Mouse (Mus musculus): ENCODE data around the gene Per1. TPM values are rescaled to one million over a fixed set of nuclear protein-coding genes. Genes with fewer than 3 reads are reported as not detected.

Per1 gene
- polyA plus RNA-seq (2012; rRNA removed), result 8.0 and 9.8 TPM in 2 replicates

GRCm38 (mm10) chr11:69094697-69095429 lies at the start of gene Per1:
Gene Per1 (plus strand): TSS chr11:69095217.

GRCm38 (mm10) chr11:69045531-69046394 lies 49.3 kb upstream of the Per1 start, which contains the start of gene Aurkb:
Gene Aurkb (plus strand): TSS chr11:69045647.

DNA sequence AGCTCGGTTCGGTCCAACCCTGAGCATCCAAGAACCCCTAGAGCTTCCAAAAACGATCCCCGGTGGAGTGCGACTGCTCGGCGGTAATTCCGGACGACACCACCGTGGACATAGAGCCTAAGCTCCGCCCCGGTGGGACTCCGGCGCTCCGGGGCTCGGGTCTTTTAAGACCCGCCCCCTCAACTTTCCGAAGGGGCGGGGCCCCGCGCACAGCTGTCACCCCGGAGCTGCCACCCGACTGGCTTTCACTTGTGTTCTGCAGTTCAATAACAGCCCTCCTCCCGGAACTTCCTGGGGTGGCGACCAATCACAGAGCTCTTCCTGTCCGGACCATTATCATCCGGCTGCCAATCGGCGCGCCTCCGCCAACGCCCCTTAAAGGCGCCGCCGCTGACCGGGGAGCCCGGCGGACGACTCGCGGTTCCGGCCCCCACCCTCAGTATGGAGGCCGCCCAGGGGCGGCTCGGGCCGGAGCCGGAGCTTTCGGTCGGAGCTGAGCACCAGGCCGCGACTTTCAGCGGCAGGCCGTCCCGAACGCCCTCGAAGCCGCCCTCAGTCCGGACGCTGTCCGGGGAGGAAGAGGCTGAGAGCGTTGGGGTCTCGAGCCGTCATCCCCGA lies 35.6 kb upstream of the Per1 start, which contains the start of gene Borcs6:
TSS of gene Borcs6 (plus strand) at position 361 of the 618 bp plus-strand sequence.

DNA sequence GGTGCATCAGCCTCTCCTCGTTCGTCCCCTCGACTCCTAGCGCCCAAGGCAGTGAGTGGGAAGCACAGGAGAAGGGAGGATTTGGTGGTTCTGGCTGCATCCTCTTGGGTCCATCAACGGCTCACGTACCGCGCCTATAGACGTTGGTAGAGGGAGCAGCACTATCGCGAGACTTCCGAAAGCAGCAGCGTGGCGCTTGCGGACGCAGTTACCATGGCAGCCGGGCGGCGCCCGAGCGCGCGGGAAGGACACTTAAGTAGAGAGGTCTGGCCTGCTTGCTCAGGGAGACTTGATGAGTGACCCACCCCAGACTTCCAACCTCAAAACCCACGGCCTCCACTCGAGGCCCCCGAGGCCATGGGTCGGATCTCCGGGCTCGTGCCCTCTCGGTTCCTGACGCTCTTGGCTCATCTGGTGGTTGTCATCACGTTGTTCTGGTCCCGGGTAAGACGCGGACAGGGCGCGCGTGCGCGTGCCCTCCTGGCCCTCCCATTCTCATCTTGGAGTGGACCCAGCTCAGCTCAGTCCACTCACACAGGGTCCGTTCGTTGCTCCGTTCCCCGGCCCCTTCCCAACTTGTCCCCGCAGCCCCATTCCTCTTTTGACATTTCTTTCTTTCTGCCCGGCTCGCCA lies 24.3 kb upstream of the Per1 start, which contains the start of gene Tmem107:
TSS of gene Tmem107 (plus strand) at position 217 of the 633 bp plus-strand sequence.

DNA sequence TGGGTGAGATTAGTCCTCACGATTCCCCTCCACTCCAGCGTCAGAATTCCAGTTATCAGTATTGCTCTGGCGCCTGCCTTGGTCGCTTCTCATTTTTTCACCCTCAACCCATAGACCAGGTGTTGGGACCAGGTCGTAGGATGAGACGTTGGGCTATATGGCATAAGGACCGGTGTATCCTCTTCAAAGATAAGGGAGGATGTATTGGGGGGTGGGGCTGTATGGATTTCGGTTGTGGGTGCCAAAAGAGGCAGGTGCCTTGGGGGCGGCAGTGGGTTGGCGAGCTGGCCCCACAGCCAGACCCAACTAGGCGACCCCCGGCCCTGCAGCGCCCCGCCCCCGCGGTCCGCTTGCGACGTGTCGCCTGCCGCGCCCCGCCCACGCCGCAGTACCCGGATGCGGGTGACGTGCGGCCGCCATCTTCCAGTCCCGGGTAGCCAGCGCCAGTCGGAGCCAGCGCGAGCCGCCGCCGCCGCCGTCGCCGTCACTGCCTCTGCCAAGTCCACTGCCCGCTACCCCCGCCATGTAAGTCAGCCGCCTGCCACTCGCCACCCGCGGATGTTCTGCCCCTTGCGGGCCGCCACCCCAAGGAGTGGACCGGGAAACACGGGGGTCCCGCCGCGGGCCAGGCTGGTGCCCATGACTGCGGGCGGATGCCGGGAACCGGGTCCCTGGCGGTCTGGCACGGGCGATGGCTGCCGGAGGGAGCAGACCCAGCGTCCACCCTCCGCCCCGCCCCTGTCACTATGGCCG lies 6.7 kb upstream of the Per1 start, which contains the start of gene Vamp2:
TSS of gene Vamp2 (plus strand) at position 388 of the 753 bp plus-strand sequence.

DNA sequence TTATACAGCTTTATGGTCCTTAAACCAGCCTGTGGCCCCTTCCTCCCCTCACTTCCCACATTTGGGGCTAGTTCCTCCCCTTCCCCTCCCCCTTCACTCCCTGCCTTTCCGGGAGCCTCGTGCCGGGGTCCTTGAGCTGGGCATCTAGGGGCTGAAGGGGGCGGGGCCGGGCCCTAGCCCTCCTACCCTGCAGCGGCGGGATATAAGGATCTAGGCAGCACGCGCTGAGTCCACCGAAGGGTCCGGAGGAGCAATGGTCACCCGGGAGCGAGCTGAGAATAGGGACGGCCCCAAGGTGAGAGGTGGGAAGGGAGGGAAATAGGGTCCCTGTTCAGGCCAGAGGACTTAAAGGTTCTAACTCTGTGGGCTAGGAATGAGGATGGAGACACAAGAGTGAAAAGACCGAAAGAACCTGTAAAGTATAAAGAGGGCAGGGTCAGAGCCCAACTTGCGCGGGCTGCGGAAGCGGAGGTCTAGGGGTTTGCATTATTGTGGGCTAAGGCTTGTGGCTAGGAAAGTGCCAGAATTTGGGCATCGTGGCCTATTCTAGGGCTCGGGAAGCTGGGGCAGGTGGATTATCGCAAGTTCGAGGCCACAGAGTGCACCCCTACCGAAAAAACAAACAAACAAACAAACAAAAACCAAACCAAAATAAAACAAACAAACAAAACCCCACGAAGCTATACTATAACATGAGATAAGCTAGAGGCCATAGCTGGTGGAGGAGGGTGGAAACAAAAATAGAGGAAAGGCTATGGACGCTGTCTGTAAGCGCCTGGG lies 25.4 kb downstream of the Per1 start, which contains the start of gene Hes7:
TSS of gene Hes7 (plus strand) at position 184 of the 780 bp plus-strand sequence.

DNA sequence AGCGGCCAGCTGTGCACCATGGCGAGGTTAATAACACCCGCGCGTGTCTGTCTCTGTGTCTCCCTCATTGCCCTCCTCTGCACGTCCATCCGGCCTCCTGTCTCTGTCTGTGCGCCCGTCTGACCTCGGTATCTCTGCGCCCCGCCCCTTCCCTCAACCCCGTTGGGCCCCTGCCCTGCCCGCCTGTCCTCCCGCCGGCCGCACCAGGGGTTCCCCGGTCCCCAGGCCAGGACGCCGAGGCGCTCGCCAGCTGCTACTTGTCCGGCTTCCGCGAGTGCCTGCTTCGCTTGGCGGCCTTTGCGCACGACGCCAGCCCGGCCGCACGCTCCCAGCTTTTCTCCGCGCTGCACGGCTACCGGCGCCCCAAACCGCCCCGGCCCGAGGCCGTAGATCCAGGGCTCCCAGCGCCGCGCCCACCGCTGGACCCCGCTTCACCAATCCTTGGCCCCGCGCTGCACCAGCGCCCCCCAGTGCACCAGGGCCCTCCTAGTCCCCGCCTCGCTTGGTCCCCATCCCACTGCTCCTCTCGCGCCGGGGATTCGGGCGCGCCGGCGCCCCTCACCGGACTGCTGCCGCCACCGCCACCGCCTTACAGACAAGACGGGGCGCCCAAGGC lies 27.4 kb downstream of the Per1 start, which contains the start of gene 9130213A22Rik:
TSS of gene 9130213A22Rik (minus strand) at position 254 of the 616 bp plus-strand sequence.

DNA sequence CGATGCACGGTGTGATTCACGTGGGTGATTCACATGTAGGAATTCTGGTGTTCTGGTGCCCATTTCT lies 30.7 kb downstream of the Per1 start, which contains the start of gene Aloxe3:
TSS of gene Aloxe3 (plus strand) at position 45 of the 67 bp plus-strand sequence.

GRCm38 (mm10) chr11:69156800-69157199 lies 61.8 kb downstream of the Per1 start, which contains the start of gene Alox12b:
Gene Alox12b (plus strand): TSS chr11:69156989.

Other genes with a start within 250 kb of the Per1 start
- 35.3 and 44.4 TPM in 2 replicates for gene Ndel1, start 223.4 kb upstream of the Per1 start, polyA plus RNA-seq (2012; rRNA removed)
- gene Rnf222, start 206.7 kb upstream of the Per1 start, polyA plus RNA-seq (2012; rRNA removed), result 0.01 and 0.07 TPM in 2 replicates
- 3,101 and 4,088 TPM in 2 replicates for gene Rpl26, start 193.6 kb upstream of the Per1 start, polyA plus RNA-seq (2012; rRNA removed)
- gene Odf4, start 168.1 kb upstream of the Per1 start, polyA plus RNA-seq (2012; rRNA removed), result 0.53 and 0.83 TPM in 2 replicates
- gene Arhgef15, start 137.7 kb upstream of the Per1 start, polyA plus RNA-seq (2012; rRNA removed), result 10.0 and 11.0 TPM in 2 replicates
- 1.1 and 2.1 TPM in 2 replicates for gene Slc25a35, start 127.1 kb upstream of the Per1 start, polyA plus RNA-seq (2012; rRNA removed)
- 30.4 and 44.3 TPM in 2 replicates for gene Rangrf, start 120.0 kb upstream of the Per1 start, polyA plus RNA-seq (2012; rRNA removed)
- 37.7 and 41.5 TPM in 2 replicates for gene Pfas, start 86.8 kb upstream of the Per1 start, polyA plus RNA-seq (2012; rRNA removed)
- gene Ctc1, start 79.3 kb upstream of the Per1 start, polyA plus RNA-seq (2012; rRNA removed), result 96.6 and 109 TPM in 2 replicates
- 133 and 173 TPM in 2 replicates for gene Aurkb, start 49.6 kb upstream of the Per1 start, polyA plus RNA-seq (2012; rRNA removed)
- 10.2 and 17.2 TPM in 2 replicates for gene Borcs6, start 35.5 kb upstream of the Per1 start, polyA plus RNA-seq (2012; rRNA removed)
- gene Tmem107, start 24.4 kb upstream of the Per1 start, polyA plus RNA-seq (2012; rRNA removed), result 21.2 and 36.6 TPM in 2 replicates
- 124 and 131 TPM in 2 replicates for gene Vamp2, start 6.7 kb upstream of the Per1 start, polyA plus RNA-seq (2012; rRNA removed)
- 0.35 and 0.40 TPM in 2 replicates for gene Hes7, start 25.2 kb downstream of the Per1 start, polyA plus RNA-seq (2012; rRNA removed)
- gene 9130213A22Rik, start 27.4 kb downstream of the Per1 start, polyA plus RNA-seq (2012; rRNA removed), result 0.14 and 0.15 TPM in 2 replicates
- 0.16 TPM in 2 replicates for gene Aloxe3, start 30.7 kb downstream of the Per1 start, polyA plus RNA-seq (2012; rRNA removed)
- 0.05 TPM in 2 replicates for gene Alox12b, start 61.8 kb downstream of the Per1 start, polyA plus RNA-seq (2012; rRNA removed)
- 0.05 and 0.07 TPM in 2 replicates for gene Alox8, start 102.6 kb downstream of the Per1 start, polyA plus RNA-seq (2012; rRNA removed)
- gene Gucy2e, start 141.8 kb downstream of the Per1 start, polyA plus RNA-seq (2012; rRNA removed), result 0.05 and 0.06 TPM in 2 replicates
- 49.2 and 87.7 TPM in 2 replicates for gene Cntrob, start 228.6 kb downstream of the Per1 start, polyA plus RNA-seq (2012; rRNA removed)
- gene Trappc1, start 228.8 kb downstream of the Per1 start, polyA plus RNA-seq (2012; rRNA removed), result 142 and 178 TPM in 2 replicates
- gene Kcnab3, start 231.0 kb downstream of the Per1 start, polyA plus RNA-seq (2012; rRNA removed), result 3.3 and 3.6 TPM in 2 replicates
- gene Rnf227, start 245.2 kb downstream of the Per1 start, polyA plus RNA-seq (2012; rRNA removed), result 23.9 and 43.4 TPM in 2 replicates

Measured in central nervous system, embryonic 11.5 days (tissue).